Mouse (Mus musculus): ENCODE results near the gene A630023A22Rik. TPM values are rescaled to one million over a fixed set of nuclear protein-coding genes. Genes with fewer than 3 reads are reported as not detected.

A630023A22Rik gene
- total RNA-seq, 2 experiments from 2014 or later = not detected

Other genes starting within 250 kb of the A630023A22Rik start
- 1 to 10 TPM; 5.4 to 5.7 TPM for gene Gdf10, start 179.2 kb downstream of the A630023A22Rik start, total RNA-seq (2021)
- gene Gdf2, start 161.7 kb downstream of the A630023A22Rik start, total RNA-seq (2021) = not detected
- gene Rbp3, start 148.8 kb downstream of the A630023A22Rik start, total RNA-seq (2021) = under 1 TPM in 1 of 2 experiments, not detected in 1; 0.07 TPM
- gene Zfp488, start 124.0 kb downstream of the A630023A22Rik start, total RNA-seq (2021) = 1 to 10 TPM; 4.0 to 4.1 TPM
- not detected for gene Gm30083, start 87.6 kb downstream of the A630023A22Rik start, total RNA-seq (2021)
- not detected for gene Gm5460, start 86.0 kb downstream of the A630023A22Rik start, total RNA-seq (2021)
- gene Antxrl, start 50.0 kb downstream of the A630023A22Rik start, total RNA-seq (2021) = not detected
- gene Anxa8, start 16.8 kb downstream of the A630023A22Rik start, total RNA-seq (2021) = under 1 TPM; 0.45 to 0.63 TPM
- gene Npy4r, start 49.7 kb upstream of the A630023A22Rik start, total RNA-seq (2021) = not detected
- 1 to 10 TPM; 2.9 to 3.3 TPM for gene Gprin2, start 98.9 kb upstream of the A630023A22Rik start, total RNA-seq (2021)
- gene Syt15, start 116.8 kb upstream of the A630023A22Rik start, total RNA-seq (2021) = under 1 TPM; 0.30 to 0.32 TPM
- 10 to 100 TPM; 12.2 to 13.4 TPM for gene Shld2, start 207.7 kb upstream of the A630023A22Rik start, total RNA-seq (2021)
- gene Glud1, start 208.0 kb upstream of the A630023A22Rik start, total RNA-seq (2021) = 100 to 1,000 TPM; 279 to 296 TPM